Mouse (Mus musculus) kidney, adult 2 months (tissue): ENCODE results near the gene Cyb5b.
"Not testable (repeated sequence)": the region's sequence is repeated elsewhere in the genome, so short reads cannot be mapped to it uniquely, and the experiment has no call there.

Experiments
- CTCF ChIP-seq: fragments of 200-500 bp; conservative IDR thresholded peaks from 2 replicates; pipeline ENCODE4 v1.5.1; 2011; ENCODE audit warnings: low read depth, mild to moderate bottlenecking, control low read depth, low read length, moderate library complexity, mixed read lengths; ENCODE audit not compliant: insufficient read depth, insufficient read length
- POLR2A ChIP-seq: fragments of 200-500 bp; IDR thresholded peaks from one replicate; pipeline ENCODE4 v1.6.1; 2011; ENCODE audit warnings: low read depth, low read length, control low read depth

- not testable (repeated sequence) for TF ChIP-seq CTCF, POLR2A
Measured at GRCm38 (mm10) chr8:107217230-107217629, 66.8 kb downstream of the Cyb5b start.
